Comparison of ENCODE assay signal across 12 mouse cellular contexts in genomic region chr11:118459536-118459935, GRCm38 (mm10). TPM values are rescaled to one million over a fixed set of nuclear protein-coding genes. Genes with fewer than 3 reads are reported as not detected.
DNase-seq lines count a peak whose midpoint lies in the region; ATAC-seq and TF ChIP-seq lines count a peak whose summit lies in the region.
"Had no signal": no experiment of that assay in that cellular context is flagged by ENCODE, and none has a peak within 500 bp of the region (broad histone marks: within the 10 kb centered on the region; RNA-seq: fewer than 3 reads in every experiment).

No protein-coding gene starts in this region.

- H3K9me3 ChIP-seq in hindbrain, embryonic 10.5 days, result peaks cover 5% of the 10 kb centered on the region; the same call in 1 of the 2 replicates
- H3K9me3 ChIP-seq in hindbrain, embryonic 11.5 days (ENCODE audit: control insufficient read depth, low read length), result no peaks in the 10 kb centered on the region
- H3K9me3 ChIP-seq in liver, postnatal 0 days (ENCODE audit: low read length), result no peaks in the 10 kb centered on the region

- WGBS in hindbrain, embryonic 10.5 days, result 75% methylated on average over 4 of the region's 4 CpGs
- WGBS in hindbrain, embryonic 11.5 days, result 67% methylated on average over 4 of the region's 4 CpGs
- 23% methylated on average over 3 of the region's 4 CpGs for WGBS in bone marrow, adult 2 months
- 44% methylated on average over 4 of the region's 4 CpGs for WGBS in liver, postnatal 0 days (ENCODE audit: insufficient replicate concordance)

- peaks cover 26% of the 10 kb centered on the region for H3K4me1 ChIP-seq in hindbrain, embryonic 10.5 days (replicated peaks)
- H3K4me1 ChIP-seq in hindbrain, embryonic 11.5 days (replicated peaks; ENCODE audit: control insufficient read depth, insufficient read depth, low read length), result no peaks in the 10 kb centered on the region
- peaks cover 6% of the 10 kb centered on the region for H3K4me1 ChIP-seq in bone marrow, adult 2 months (ENCODE audit: control insufficient read depth, insufficient read depth, low read length)
- H3K4me1 ChIP-seq in liver, postnatal 0 days (ENCODE audit: insufficient read depth), result no peaks in the 10 kb centered on the region

- no peak overlapping the region for H3K4me2 ChIP-seq in hindbrain, embryonic 11.5 days (replicated peaks; ENCODE audit: low read depth, low read length)
- H3K4me2 ChIP-seq in liver, postnatal 0 days (ENCODE audit: low read depth, low read length), result peak overlapping the region; percentile 49; the same call in 1 of the 2 replicates
- H3K4me2 ChIP-seq: lung, embryonic 14.5 days had no signal

- intact Hi-C loops in left cerebral cortex, adult 2 months (cut with DNase I), result no loop called here

- no peak for ATAC-seq in hindbrain, embryonic 11.5 days (ENCODE audit: low FRiP score)
- peak; percentile 68 for ATAC-seq in granulocyte monocyte progenitor cell, adult 5-6 weeks (replicated peaks; ENCODE audit: poor library complexity, severe bottlenecking)
- ATAC-seq in liver, postnatal 0 days, result peak; percentile 20; the same call in 1 of the 2 replicates
- ATAC-seq: CD4-positive, CD25-positive, alpha-beta regulatory T cell, adult 4 months; inflammation-experienced regulatory T-cells, adult 6 months had no signal

- no peak for TF ChIP-seq POLR2A in bone marrow, adult 2 months (IDR thresholded peaks at IDR 0.05; ENCODE audit: borderline replicate concordance, control insufficient read depth, low read depth, low read length)

- no peak for TF ChIP-seq EP300 in liver, postnatal 0 days (IDR thresholded peaks at IDR 0.05; ENCODE audit: low read depth)

- no peaks in the 10 kb centered on the region for H3K36me3 ChIP-seq in hindbrain, embryonic 10.5 days
- no peaks in the 10 kb centered on the region for H3K36me3 ChIP-seq in hindbrain, embryonic 11.5 days (ENCODE audit: control insufficient read depth, insufficient read depth, low read length)
- no peaks in the 10 kb centered on the region for H3K36me3 ChIP-seq in liver, postnatal 0 days (replicated peaks; ENCODE audit: insufficient read depth, low read length)

- no peak overlapping the region for H3K9ac ChIP-seq in hindbrain, embryonic 11.5 days (ENCODE audit: low read depth, low read length)
- no peak overlapping the region for H3K9ac ChIP-seq in liver, postnatal 0 days (replicated peaks)
- H3K9ac ChIP-seq: lung, embryonic 14.5 days had no signal

- peak overlapping the region; percentile 19; the same call in 1 of the 2 replicates for H3K27ac ChIP-seq in hindbrain, embryonic 10.5 days
- no peak overlapping the region for H3K27ac ChIP-seq in hindbrain, embryonic 11.5 days (ENCODE audit: low read depth, low read length)
- peak overlapping the region; percentile 37 for H3K27ac ChIP-seq in bone marrow, adult 2 months (ENCODE audit: control insufficient read depth, insufficient read depth, low read depth, low read length, poor library complexity)
- peak overlapping the region; percentile 55 for H3K27ac ChIP-seq in liver, postnatal 0 days (ENCODE audit: low read depth)
- no peak overlapping the region for H3K27ac ChIP-seq in left cerebral cortex, adult 2 months

- DNase-seq in hindbrain, embryonic 10.5 days (ENCODE audit: low spot score), result no peak
- DNase-seq in hindbrain, embryonic 11.5 days (ENCODE audit: low spot score), result no peak
- DNase-seq in liver, postnatal 0 days, result no peak
- no peak for DNase-seq in retina, postnatal 1 day
- no peak for DNase-seq in frontal cortex, postnatal 10 days (ENCODE audit: low spot score in 2 of 2)
- DNase-seq in left cerebral cortex, adult 2 months (ENCODE audit: extremely low spot score in 1 of 2, low spot score in 2 of 2), result no peak
- DNase-seq: cerebellum, adult 9-10 months had no signal

- no peak overlapping the region for H3K4me3 ChIP-seq in hindbrain, embryonic 10.5 days
- H3K4me3 ChIP-seq in hindbrain, embryonic 11.5 days (ENCODE audit: low read depth, low read length), result no peak overlapping the region
- no peak overlapping the region for H3K4me3 ChIP-seq in bone marrow, adult 2 months (replicated peaks; ENCODE audit: control insufficient read depth, low read depth, low read length)
- H3K4me3 ChIP-seq in liver, postnatal 0 days (ENCODE audit: low read depth, low read length), result no peak overlapping the region
- no peak overlapping the region for H3K4me3 ChIP-seq in left cerebral cortex, adult 2 months

- H3K27me3 ChIP-seq in hindbrain, embryonic 10.5 days (ENCODE audit: insufficient read depth, poor library complexity, severe bottlenecking), result peaks cover 7% of the 10 kb centered on the region; the same call in 1 of the 2 replicates
- no peaks in the 10 kb centered on the region for H3K27me3 ChIP-seq in hindbrain, embryonic 11.5 days (ENCODE audit: control insufficient read depth, insufficient read depth, low read length)
- no peaks in the 10 kb centered on the region for H3K27me3 ChIP-seq in liver, postnatal 0 days (ENCODE audit: insufficient read depth, low read length)

- no peak for TF ChIP-seq CTCF in bone marrow, adult 2 months (IDR thresholded peaks at IDR 0.05; ENCODE audit: control insufficient read depth, insufficient read depth, low read length)
- no peak for TF ChIP-seq CTCF in liver, postnatal 0 days (IDR thresholded peaks at IDR 0.05; ENCODE audit: low read depth)
- no peak for TF ChIP-seq CTCF in left cerebral cortex, adult 2 months (IDR thresholded peaks at IDR 0.05)

RNA-seq across cellular contexts. Expression of gene Engase, which starts 17.1 kb away (rescaled TPM):
- polyA plus RNA-seq in hindbrain, embryonic 10.5 days (2016; fragmentation: Nextera tagmentation; extraction: Ambion mirVana), result 8.7 and 8.9 TPM in 2 replicates
- 4.7 and 4.8 TPM in 2 replicates for polyA plus RNA-seq in hindbrain, embryonic 11.5 days (2014; fragmentation: Nextera tagmentation; extraction: Ambion mirVana)
- 7.4 and 15.0 TPM in 2 replicates for polyA plus RNA-seq in bone marrow, adult 2 months (2011; ENCODE audit: insufficient read depth, insufficient read length, low replicate concordance, missing spikeins)
- 2.2 and 4.8 TPM in 2 replicates for total RNA-seq in granulocyte monocyte progenitor cell, adult 5-6 weeks (2014; fragmentation: Nextera tagmentation)
- 2.4 and 5.7 TPM in 2 replicates for total RNA-seq in granulocyte monocyte progenitor cell, adult 5-6 weeks (2017)
- 4.9 and 5.6 TPM in 2 replicates for polyA plus RNA-seq in liver, postnatal 0 days (2015; fragmentation: Nextera tagmentation; extraction: Ambion mirVana)
- total RNA-seq in left cerebral cortex, adult 2 months (2021), result 10 to 100 TPM; 11.0 to 12.4 TPM

RNA-seq across cellular contexts. Expression of gene C1qtnf1, which starts 31.5 kb away (rescaled TPM):
- polyA plus RNA-seq in hindbrain, embryonic 10.5 days (2016; fragmentation: Nextera tagmentation; extraction: Ambion mirVana), result 1.8 and 2.0 TPM in 2 replicates
- polyA plus RNA-seq in hindbrain, embryonic 11.5 days (2014; fragmentation: Nextera tagmentation; extraction: Ambion mirVana), result 1.1 and 2.5 TPM in 2 replicates
- polyA plus RNA-seq in bone marrow, adult 2 months (2011; ENCODE audit: insufficient read depth, insufficient read length, low replicate concordance, missing spikeins), result 1.5 and 1.8 TPM in 2 replicates
- total RNA-seq in granulocyte monocyte progenitor cell, adult 5-6 weeks (2014; fragmentation: Nextera tagmentation), result not detected in 2 replicates
- total RNA-seq in granulocyte monocyte progenitor cell, adult 5-6 weeks (2017), result not detected in 2 replicates
- polyA plus RNA-seq in liver, postnatal 0 days (2015; fragmentation: Nextera tagmentation; extraction: Ambion mirVana), result 5.8 and 5.9 TPM in 2 replicates
- 1 to 10 TPM; 3.3 to 4.8 TPM for total RNA-seq in left cerebral cortex, adult 2 months (2021)
- polyA plus RNA-seq: CD4-positive, CD25-positive, alpha-beta regulatory T cell, adult 4 months; inflammation-experienced regulatory T-cells, adult 6 months had no signal

RNA-seq across cellular contexts. Expression of gene Cant1, which starts 40.6 kb away (rescaled TPM):
- 23.7 and 31.1 TPM in 2 replicates for polyA plus RNA-seq in hindbrain, embryonic 10.5 days (2016; fragmentation: Nextera tagmentation; extraction: Ambion mirVana)
- 21.0 and 21.1 TPM in 2 replicates for polyA plus RNA-seq in hindbrain, embryonic 11.5 days (2014; fragmentation: Nextera tagmentation; extraction: Ambion mirVana)
- 8.3 and 14.6 TPM in 2 replicates for polyA plus RNA-seq in bone marrow, adult 2 months (2011; ENCODE audit: insufficient read depth, insufficient read length, low replicate concordance, missing spikeins)
- total RNA-seq in granulocyte monocyte progenitor cell, adult 5-6 weeks (2014; fragmentation: Nextera tagmentation), result 29.7 and 34.6 TPM in 2 replicates
- 18.6 and 21.0 TPM in 2 replicates for total RNA-seq in granulocyte monocyte progenitor cell, adult 5-6 weeks (2017)
- polyA plus RNA-seq in liver, postnatal 0 days (2015; fragmentation: Nextera tagmentation; extraction: Ambion mirVana), result 7.5 and 7.8 TPM in 2 replicates
- total RNA-seq in left cerebral cortex, adult 2 months (2021), result 10 to 100 TPM; 37.9 to 41.0 TPM

RNA-seq across cellular contexts. Expression of gene Lgals3bp, which starts 57.6 kb away (rescaled TPM):
- 1.8 and 2.0 TPM in 2 replicates for polyA plus RNA-seq in hindbrain, embryonic 10.5 days (2016; fragmentation: Nextera tagmentation; extraction: Ambion mirVana)
- polyA plus RNA-seq in hindbrain, embryonic 11.5 days (2014; fragmentation: Nextera tagmentation; extraction: Ambion mirVana), result 1.9 and 2.7 TPM in 2 replicates
- 43.9 and 52.7 TPM in 2 replicates for polyA plus RNA-seq in bone marrow, adult 2 months (2011; ENCODE audit: insufficient read depth, insufficient read length, low replicate concordance, missing spikeins)
- 85.3 and 107 TPM in 2 replicates for total RNA-seq in granulocyte monocyte progenitor cell, adult 5-6 weeks (2014; fragmentation: Nextera tagmentation)
- 36.0 and 44.8 TPM in 2 replicates for total RNA-seq in granulocyte monocyte progenitor cell, adult 5-6 weeks (2017)
- polyA plus RNA-seq in liver, postnatal 0 days (2015; fragmentation: Nextera tagmentation; extraction: Ambion mirVana), result 68.3 and 74.1 TPM in 2 replicates
- 10 to 100 TPM; 17.1 to 20.0 TPM for total RNA-seq in left cerebral cortex, adult 2 months (2021)

Comparison
In these comparisons a context has a peak if more than half of its experiments do, and no peak if none do; other contexts are left out.
1. H3K27ac ChIP-seq: peak in hindbrain, embryonic 10.5 days (single experiment), bone marrow, adult 2 months (single experiment) and liver, postnatal 0 days (single experiment); none in hindbrain, embryonic 11.5 days (single experiment) and left cerebral cortex, adult 2 months (single experiment).